In the genomic region with DNA sequence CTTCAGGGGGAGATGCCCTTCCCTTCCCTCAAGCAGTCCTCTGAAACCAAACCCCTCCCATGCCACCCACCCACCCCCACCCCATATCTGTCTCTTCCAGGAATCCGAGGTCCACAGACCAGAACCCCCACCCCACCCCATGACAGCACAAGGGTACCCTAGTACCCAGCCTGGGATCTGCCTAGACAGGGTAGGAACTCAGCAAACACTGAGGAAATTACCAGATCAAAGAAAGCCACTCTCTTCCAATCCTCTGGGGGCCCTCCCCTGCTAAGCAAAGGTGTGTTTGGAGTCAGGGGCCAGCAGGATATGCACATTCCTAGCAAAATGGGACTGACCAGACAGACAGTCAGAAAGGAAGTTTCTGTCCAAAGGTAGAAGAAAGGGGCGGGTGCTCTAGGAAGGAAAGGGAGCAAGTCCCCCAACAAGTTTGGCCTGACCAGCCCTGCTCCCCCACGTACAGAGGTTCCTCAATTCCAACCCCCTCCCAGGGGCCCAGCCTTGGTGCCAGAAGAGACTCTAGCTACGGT, we compare ENCODE assay signal across 8 mouse cellular contexts. TPM values are rescaled to one million over a fixed set of nuclear protein-coding genes. Genes with fewer than 3 reads are reported as not detected.
A peak's percentile ranks its signal among the peaks of the same experiment; 100 is the strongest.
DNase-seq lines count a peak whose midpoint lies in the region; ATAC-seq and TF ChIP-seq lines count a peak whose summit lies in the region.

No protein-coding gene starts in this region.

- no peak for TF ChIP-seq CTCF in forebrain, postnatal 0 days (IDR thresholded peaks at IDR 0.05; ENCODE audit: low read depth)
- no peak for TF ChIP-seq CTCF in liver, embryonic 14.5 days (IDR thresholded peaks at IDR 0.05; ENCODE audit: low read depth)

- no peak for ATAC-seq in lung, embryonic 15.5 days (ENCODE audit: borderline replicate concordance, extremely low read depth, low FRiP score, low TSS enrichment)
- ATAC-seq in forebrain, postnatal 0 days: no peak
- no peak for ATAC-seq in liver, embryonic 14.5 days (ENCODE audit: insufficient read depth)
- ATAC-seq in erythroblast, adult 5-6 weeks (replicated peaks; ENCODE audit: low FRiP score, poor library complexity, severe bottlenecking): no peak
- no peak for ATAC-seq in inflammation-experienced regulatory T-cells, adult 6 months

- H3K4me1 ChIP-seq in lung, embryonic 15.5 days: peaks cover 59% of the 10 kb centered on the region
- no peaks in the 10 kb centered on the region for H3K4me1 ChIP-seq in forebrain, postnatal 0 days (ENCODE audit: insufficient read depth)
- H3K4me1 ChIP-seq in liver, embryonic 14.5 days (replicated peaks; ENCODE audit: control insufficient read depth in 2 of 2, insufficient read depth in 2 of 2, low read length in 1 of 2): peaks cover 0 to 13% of the 10 kb centered on the region in 2 experiments; a peak in 3 of 4 replicates

- H3K9ac ChIP-seq in lung, embryonic 15.5 days: peak overlapping the region; percentile 98; the same call in 1 of the 2 replicates
- no peak overlapping the region for H3K9ac ChIP-seq in forebrain, postnatal 0 days
- no peak overlapping the region for H3K9ac ChIP-seq in liver, embryonic 14.5 days (replicated peaks)

- H3K4me3 ChIP-seq in lung, embryonic 15.5 days: peak overlapping the region; percentile 98
- 0 out of 2 replicates have a peak overlapping the region, but pooled peaks have one; percentile 60 for H3K4me3 ChIP-seq in forebrain, postnatal 0 days (ENCODE audit: low read depth, low read length)
- H3K4me3 ChIP-seq in liver, embryonic 14.5 days (ENCODE audit: insufficient read depth in 1 of 2, low read depth in 2 of 2, low read length in 2 of 2): no peak overlapping the region

- H3K9me3 ChIP-seq in lung, embryonic 15.5 days: no peaks in the 10 kb centered on the region
- H3K9me3 ChIP-seq in forebrain, postnatal 0 days (ENCODE audit: low read length): no peaks in the 10 kb centered on the region
- no peaks in the 10 kb centered on the region for H3K9me3 ChIP-seq in liver, embryonic 14.5 days (ENCODE audit: control insufficient read depth, low read length)

- peaks cover 2% of the 10 kb centered on the region; the same call in 1 of the 2 replicates for H3K36me3 ChIP-seq in lung, embryonic 15.5 days
- H3K36me3 ChIP-seq in forebrain, postnatal 0 days (ENCODE audit: insufficient read depth): no peaks in the 10 kb centered on the region; the same call in 1 of the 2 replicates
- no peaks in the 10 kb centered on the region for H3K36me3 ChIP-seq in liver, embryonic 14.5 days (replicated peaks; ENCODE audit: control insufficient read depth, insufficient read depth, low read depth)

- peak overlapping the region; percentile 5; the same call in 1 of the 2 replicates for H3K27ac ChIP-seq in lung, embryonic 15.5 days
- no peak overlapping the region for H3K27ac ChIP-seq in forebrain, postnatal 0 days (ENCODE audit: low read depth, low read length)
- H3K27ac ChIP-seq in liver, embryonic 14.5 days: no peak overlapping the region

- no peak for TF ChIP-seq EP300 in liver, embryonic 14.5 days (IDR thresholded peaks at IDR 0.05; ENCODE audit: low read depth)

- peak overlapping the region; percentile 81 for H3K4me2 ChIP-seq in lung, embryonic 15.5 days
- H3K4me2 ChIP-seq in forebrain, postnatal 0 days (ENCODE audit: low read depth): peak overlapping the region; percentile 95
- peak overlapping the region; percentile 82 for H3K4me2 ChIP-seq in liver, embryonic 14.5 days (ENCODE audit: low read depth)

- 32% methylated on average over 4 of the region's 4 CpGs for WGBS in lung, embryonic 15.5 days
- WGBS in forebrain, postnatal 0 days: 58% methylated on average over 4 of the region's 4 CpGs
- WGBS in liver, embryonic 14.5 days (ENCODE audit: insufficient replicate concordance): 28% methylated on average over 4 of the region's 4 CpGs

- H3K27me3 ChIP-seq in lung, embryonic 15.5 days: no peaks in the 10 kb centered on the region
- no peaks in the 10 kb centered on the region for H3K27me3 ChIP-seq in forebrain, postnatal 0 days (ENCODE audit: insufficient read depth, low read length)
- H3K27me3 ChIP-seq in liver, embryonic 14.5 days (ENCODE audit: control insufficient read depth, insufficient read depth, low read length): peaks cover 34% of the 10 kb centered on the region

- DNase-seq in lung, postnatal 36 days: no peak
- no peak for DNase-seq in forebrain, postnatal 0 days
- DNase-seq in liver, embryonic 14.5 days (ENCODE audit: low read depth in 3 of 3, low spot score in 3 of 3): no peak
- DNase-seq in yolk sac, embryonic 10.5 days (ENCODE audit: low spot score): peak; percentile 50
- DNase-seq in spleen, postnatal 14 days (ENCODE audit: low spot score in 2 of 2): no peak

RNA-seq across cellular contexts. Expression of a gene that starts 3.2 kb away (rescaled TPM):
- polyA plus RNA-seq in lung, embryonic 15.5 days (2015; fragmentation: Nextera tagmentation; extraction: Ambion mirVana): 23.7 and 24.1 TPM in 2 replicates
- 108 and 109 TPM in 2 replicates for total RNA-seq in forebrain, postnatal 0 days (2014; rRNA removed)
- polyA plus RNA-seq in forebrain, postnatal 0 days (2015; fragmentation: Nextera tagmentation; extraction: Ambion mirVana): 45.7 and 56.4 TPM in 2 replicates
- 9.4 and 10.1 TPM in 2 replicates for polyA plus RNA-seq in liver, embryonic 14.5 days (2012; rRNA removed)
- 3.5 and 4.7 TPM in 2 replicates for polyA plus RNA-seq in liver, embryonic 14.5 days (2014; fragmentation: Nextera tagmentation; extraction: Ambion mirVana)
- 1.2 and 4.0 TPM in 2 replicates for total RNA-seq in erythroblast, adult 5-6 weeks (2015; ENCODE audit: low replicate concordance)
- total RNA-seq in erythroblast, adult 5-6 weeks (2017; ENCODE audit: low replicate concordance): 0.51 and 0.70 TPM in 2 replicates
- 1 to 10 TPM; 1.9 to 5.7 (median 4.4) TPM for polyA plus RNA-seq in inflammation-experienced regulatory T-cells, adult 6 months (2017; shearing (Covaris generic))

Comparison
In these comparisons a context has a peak if more than half of its experiments do, and no peak if none do; other contexts are left out.
1. H3K4me3 ChIP-seq: peak in lung, embryonic 15.5 days (single experiment) and forebrain, postnatal 0 days (single experiment); none in liver, embryonic 14.5 days (0 of 2).
2. Peak in every context shown above with its lines, with median percentiles within 50 percentile points of each other: H3K4me2 ChIP-seq.